Mouse (Mus musculus) intestine, embryonic 16.5 days (tissue): ENCODE results near the gene Sox5. TPM values are rescaled to one million over a fixed set of nuclear protein-coding genes. Genes with fewer than 3 reads are reported as not detected.
A peak's percentile ranks its signal among the peaks of the same experiment; 100 is the strongest.

Experiments used
- ATAC-seq: fragments of 200-750 bp; cut with Nextera tagmentation; 2 replicates; pipeline ENCODE4 v1.8.0; 2017; ENCODE audit warnings: moderate TSS enrichment, moderate library complexity
- H3K27ac ChIP-seq: fragments of 300-500 bp; sonication (generic); 2 replicates; pipeline ENCODE4 v1.5.1; 2014; ENCODE audit warnings: mild to moderate bottlenecking, low read length
- H3K27me3 ChIP-seq: fragments of 300-500 bp; sonication (generic); replicated peaks from 2 replicates; pipeline ENCODE4 v1.6.1; 2014; ENCODE audit warnings: low read length, control low read depth, mixed read lengths; ENCODE audit not compliant: control insufficient read depth, insufficient read depth
- H3K36me3 ChIP-seq: fragments of 300-500 bp; sonication (generic); 2 replicates; pipeline ENCODE4 v1.6.1; 2014; ENCODE audit warnings: low read length, control low read depth; ENCODE audit not compliant: control insufficient read depth, insufficient read depth
- H3K4me1 ChIP-seq: fragments of 300-500 bp; sonication (generic); 2 replicates; pipeline ENCODE4 v1.6.1; 2014; ENCODE audit warnings: low read length, control low read depth, mixed read lengths; ENCODE audit not compliant: control insufficient read depth, insufficient read depth
- H3K4me2 ChIP-seq: fragments of 300-500 bp; sonication (generic); 2 replicates; pipeline ENCODE4 v1.6.1; 2014; ENCODE audit warnings: low read depth, low read length, control low read depth
- H3K4me3 ChIP-seq: fragments of 300-500 bp; sonication (generic); 2 replicates; pipeline ENCODE4 v1.5.1; 2014; ENCODE audit warnings: mild to moderate bottlenecking, low read length
- H3K9ac ChIP-seq: fragments of 300-500 bp; sonication (generic); 2 replicates; pipeline ENCODE4 v1.6.1; 2014; ENCODE audit warnings: low read depth, low read length
- H3K9me3 ChIP-seq: fragments of 300-500 bp; sonication (generic); 2 replicates; pipeline ENCODE4 v1.6.1; 2016; ENCODE audit warnings: low read length, control low read depth; ENCODE audit not compliant: control insufficient read depth
- WGBS: fragments of 180-500 bp; shearing (Covaris S2); extraction: QIAGEN DNeasy Blood & Tissue Kit; methylation state at CpG from one replicate; pipeline ENCODE4 v1.1.7; 2014; 5-methylcytosine and 5-hydroxymethylcytosine counted together
- polyA plus RNA-seq: library from polyadenylated mRNA; unstranded; fragments of >200 nt; fragmentation: Nextera tagmentation; extraction: Ambion mirVana; gene quantifications from 2 replicates; pipeline ENCODE4 v1.2.1, GENCODE M21; 2015

Sox5 gene
- polyA plus RNA-seq, 1 experiment from 2014 or later, result 14.3 TPM

DNA sequence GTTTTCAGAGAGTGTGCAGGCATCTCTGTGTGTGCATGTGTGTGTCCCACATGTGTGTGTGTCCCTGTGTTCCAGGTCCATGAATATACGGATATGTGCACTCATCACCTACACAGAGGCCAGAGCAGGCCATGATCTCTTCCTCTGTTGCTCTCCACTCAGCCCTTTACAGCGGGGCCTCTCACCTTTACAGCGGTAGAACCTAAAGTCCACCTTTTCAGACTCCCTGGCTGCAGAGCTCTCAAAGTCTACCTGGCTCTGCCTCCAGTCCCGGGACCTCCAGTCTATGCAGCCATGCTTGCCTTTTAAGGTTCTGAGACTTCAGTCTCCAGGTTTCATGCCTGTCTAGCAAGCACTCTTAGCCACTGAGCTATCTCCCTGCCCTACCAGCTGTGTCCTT lies 26.5 kb downstream of the Sox5 start:
- Histone ChIP-seq H3K27ac (peak overlapping the region; percentile 4; the same call in 1 of the 2 replicates), H3K36me3 (no peaks in the 10 kb centered on the region), H3K4me2 (no peak overlapping the region), H3K27me3 (no peaks in the 10 kb centered on the region), H3K9me3 (no peaks in the 10 kb centered on the region), H3K4me1 (peaks cover 25% of the 10 kb centered on the region), H3K9ac (no peak overlapping the region), H3K4me3 (no peak overlapping the region)
- WGBS, result 82% methylated on average over 4 of the region's 4 CpGs
- peak; percentile 77 for ATAC-seq

- no peak overlapping the region for H3K4me3 ChIP-seq
- no peaks in the 10 kb centered on the region for H3K9me3 ChIP-seq
- H3K9ac ChIP-seq, result no peak overlapping the region
- no peak overlapping the region for H3K27ac ChIP-seq
- no peaks in the 10 kb centered on the region for H3K36me3 ChIP-seq
- H3K4me1 ChIP-seq, result peaks cover 24% of the 10 kb centered on the region
- H3K27me3 ChIP-seq, result no peaks in the 10 kb centered on the region
- no peak for ATAC-seq
- H3K4me2 ChIP-seq, result no peak overlapping the region
These were observed 27.4 kb downstream of the Sox5 start for GRCm38 (mm10) chr6:144754366-144754765.

GRCm38 (mm10) chr6:144753963-144754296 lies 27.8 kb downstream of the Sox5 start:
- Histone ChIP-seq H3K27me3 (no peaks in the 10 kb centered on the region), H3K4me3 (no peak overlapping the region), H3K27ac (0 out of 2 replicates have a peak overlapping the region, but pooled peaks have one; percentile 10), H3K4me2 (no peak overlapping the region), H3K4me1 (peaks cover 21% of the 10 kb centered on the region), H3K9ac (no peak overlapping the region), H3K36me3 (no peaks in the 10 kb centered on the region), H3K9me3 (no peaks in the 10 kb centered on the region)
- WGBS, result 37% methylated on average over 3 of the region's 3 CpGs
- ATAC-seq, result no peak

DNA sequence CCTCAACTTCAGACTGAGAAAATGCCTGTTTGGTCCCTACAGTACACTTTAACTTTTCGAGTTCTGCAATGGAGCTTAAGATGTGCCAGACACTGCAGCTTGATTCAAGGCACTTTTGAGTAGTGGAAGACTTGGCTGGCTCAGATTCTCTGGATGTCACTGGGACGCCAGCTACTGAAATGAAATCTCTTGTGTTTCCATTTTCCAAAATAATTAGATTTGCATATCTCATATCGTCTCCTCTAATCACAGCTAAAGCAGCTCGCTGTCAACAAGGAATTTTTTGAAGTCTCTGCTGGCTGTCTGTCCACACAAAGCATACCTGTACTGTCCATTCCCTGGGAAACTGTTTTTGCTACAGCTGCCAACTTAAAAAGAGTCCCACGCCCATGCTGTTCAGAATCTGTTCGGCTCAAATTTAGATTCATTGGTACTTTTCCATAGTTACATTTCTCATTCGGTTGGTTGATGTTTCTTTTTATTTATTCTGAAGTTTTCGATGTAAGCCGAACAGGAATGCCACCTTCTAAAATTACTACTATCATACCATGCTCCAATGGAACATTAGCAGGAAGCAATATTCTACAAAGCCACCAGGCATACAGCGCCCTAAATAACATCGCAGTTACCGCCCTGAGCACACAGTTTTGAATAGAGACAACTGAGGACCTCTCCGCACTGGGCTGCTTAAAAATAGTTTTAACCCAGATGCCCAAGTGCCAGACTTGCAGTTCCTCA lies 28.4 kb downstream of the Sox5 start:
- Histone ChIP-seq H3K4me1 (peaks cover 21% of the 10 kb centered on the region), H3K36me3 (no peaks in the 10 kb centered on the region), H3K9ac (no peak overlapping the region), H3K4me2 (no peak overlapping the region), H3K27ac (0 out of 2 replicates have a peak overlapping the region, but pooled peaks have one; percentile 10), H3K9me3 (no peaks in the 10 kb centered on the region), H3K27me3 (no peaks in the 10 kb centered on the region), H3K4me3 (no peak overlapping the region)
- WGBS, result 68% methylated on average over 13 of the region's 13 CpGs
- no peak for ATAC-seq

GRCm38 (mm10) chr6:144751581-144751980 lies 30.2 kb downstream of the Sox5 start:
- Histone ChIP-seq H3K9me3 (no peaks in the 10 kb centered on the region; the same call in 1 of the 2 replicates), H3K36me3 (no peaks in the 10 kb centered on the region), H3K4me1 (peaks cover 19% of the 10 kb centered on the region), H3K4me3 (no peak overlapping the region), H3K9ac (no peak overlapping the region), H3K27me3 (no peaks in the 10 kb centered on the region), H3K27ac (no peak overlapping the region), H3K4me2 (no peak overlapping the region)
- ATAC-seq, result no peak
- WGBS, result 86% methylated on average over 4 of the region's 4 CpGs

DNA sequence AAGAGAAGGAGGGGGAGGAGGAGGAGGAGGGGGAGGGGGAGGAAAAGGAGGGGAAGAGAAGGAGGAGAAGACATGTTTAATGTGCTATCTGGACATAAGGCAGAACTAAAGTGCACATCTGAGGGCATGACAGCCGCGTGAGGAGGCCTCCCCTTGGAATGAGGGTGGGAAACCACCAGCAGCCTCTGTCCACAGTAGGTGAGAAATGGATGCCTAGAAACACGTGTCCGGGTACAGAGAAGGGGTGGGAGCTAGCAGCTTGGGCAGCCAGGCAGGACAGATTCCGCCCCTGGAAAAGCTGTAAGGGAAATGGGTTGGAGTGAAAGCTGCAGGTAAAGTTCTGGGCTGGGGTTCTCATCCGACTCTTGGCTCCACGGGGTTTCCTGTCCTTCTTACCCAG lies 31.6 kb downstream of the Sox5 start:
- ATAC-seq, result no peak
- H3K36me3 ChIP-seq, result no peaks in the 10 kb centered on the region

GRCm38 (mm10) chr6:144746436-144746835 lies 35.3 kb downstream of the Sox5 start:
- no peak overlapping the region for H3K27ac ChIP-seq
- 0 out of 2 replicates have a peak, but pooled peaks cover 5% of the 10 kb centered on the region for H3K4me1 ChIP-seq
- WGBS, result 92% methylated on average over 10 of the region's 10 CpGs
- no peak for ATAC-seq
- H3K36me3 ChIP-seq, result no peaks in the 10 kb centered on the region
- H3K27me3 ChIP-seq, result no peaks in the 10 kb centered on the region
- no peaks in the 10 kb centered on the region; the same call in 1 of the 2 replicates for H3K9me3 ChIP-seq
- H3K9ac ChIP-seq, result no peak overlapping the region
- no peak overlapping the region for H3K4me2 ChIP-seq
- H3K4me3 ChIP-seq, result no peak overlapping the region

More for the DNA sequence above, 31.6 kb downstream of the Sox5 start:
- Histone ChIP-seq H3K27me3 (no peaks in the 10 kb centered on the region), H3K4me3 (no peak overlapping the region), H3K4me1 (peaks cover 19% of the 10 kb centered on the region), H3K4me2 (no peak overlapping the region), H3K9me3 (no peaks in the 10 kb centered on the region; the same call in 1 of the 2 replicates), H3K27ac (no peak overlapping the region), H3K9ac (no peak overlapping the region)
- WGBS, result 50% methylated on average over 7 of the region's 7 CpGs

- ATAC-seq, result no peak
- H3K27ac ChIP-seq, result no peak overlapping the region
- H3K4me1 ChIP-seq, result no peaks in the 10 kb centered on the region
- no peak overlapping the region for H3K9ac ChIP-seq
- H3K9me3 ChIP-seq, result no peaks in the 10 kb centered on the region; the same call in 1 of the 2 replicates
- 46% methylated on average over 3 of the region's 3 CpGs for WGBS
- H3K27me3 ChIP-seq, result no peaks in the 10 kb centered on the region
- H3K36me3 ChIP-seq, result no peaks in the 10 kb centered on the region
- no peak overlapping the region for H3K4me3 ChIP-seq
- H3K4me2 ChIP-seq, result no peak overlapping the region
These were observed 39.2 kb downstream of the Sox5 start for GRCm38 (mm10) chr6:144742559-144742958.

- no peak overlapping the region for H3K4me2 ChIP-seq
- H3K4me1 ChIP-seq, result no peaks in the 10 kb centered on the region
- H3K36me3 ChIP-seq, result no peaks in the 10 kb centered on the region
- no peak for ATAC-seq
- WGBS, result 37% methylated on average over 3 of the region's 3 CpGs
- no peaks in the 10 kb centered on the region for H3K9me3 ChIP-seq
- no peak overlapping the region for H3K27ac ChIP-seq
- H3K4me3 ChIP-seq, result no peak overlapping the region
- H3K9ac ChIP-seq, result no peak overlapping the region
- H3K27me3 ChIP-seq, result no peaks in the 10 kb centered on the region
These were observed 40.6 kb downstream of the Sox5 start for GRCm38 (mm10) chr6:144741080-144741655.
